Mouse (Mus musculus): ENCODE results near the gene Mau2.
"Not testable (repeated sequence)": the region's sequence is repeated elsewhere in the genome, so short reads cannot be mapped to it uniquely, and the experiment has no call there.

The Mau2 gene

DNA sequence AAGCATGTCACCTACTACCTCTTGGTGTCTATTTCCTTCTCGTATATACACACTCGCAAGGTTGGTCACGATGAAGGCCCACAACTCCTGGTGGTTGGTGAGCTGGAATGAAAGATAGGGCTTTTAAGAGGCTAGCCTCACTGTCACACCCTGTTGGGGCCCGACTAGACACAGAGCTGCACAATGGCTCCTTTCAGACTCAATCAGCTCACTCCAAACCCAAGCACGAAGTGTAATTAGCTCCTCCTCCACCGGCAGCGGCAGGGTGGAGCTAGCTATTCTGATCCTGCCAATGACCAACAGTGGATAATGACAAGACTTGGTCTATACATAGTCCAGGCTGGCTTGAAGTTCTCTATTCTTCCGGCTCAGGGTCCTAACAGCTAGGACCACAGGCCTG is 18.9 kb downstream of the Mau2 start:
- DNase-seq (ENCODE audit: extremely low spot score), result no peak

DNA sequence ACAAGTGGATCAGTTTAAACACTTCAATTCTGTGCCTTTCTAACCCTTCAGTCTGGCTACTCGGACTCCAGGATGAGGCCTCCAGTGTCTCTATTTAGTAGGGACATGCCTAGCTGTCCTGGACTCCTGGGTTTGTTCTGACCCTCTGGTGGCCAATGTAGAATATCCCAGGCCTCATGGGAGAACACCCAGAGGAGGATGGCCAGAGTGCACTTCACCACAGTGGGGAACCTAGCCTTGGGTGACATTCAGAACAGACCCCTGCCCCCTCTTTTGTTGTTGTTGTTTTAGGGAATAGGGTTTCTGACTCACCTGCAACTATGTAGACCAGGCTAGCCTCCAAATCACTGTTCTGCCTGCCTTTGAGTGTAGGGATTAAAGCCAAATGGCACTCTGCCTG is 27.5 kb downstream of the Mau2 start:
- no peak for DNase-seq (ENCODE audit: extremely low spot score)

- no peak for DNase-seq (ENCODE audit: extremely low spot score)
Measured at GRCm38 (mm10) chr8:70012763-70013162, 29.8 kb downstream of the Mau2 start.

DNA sequence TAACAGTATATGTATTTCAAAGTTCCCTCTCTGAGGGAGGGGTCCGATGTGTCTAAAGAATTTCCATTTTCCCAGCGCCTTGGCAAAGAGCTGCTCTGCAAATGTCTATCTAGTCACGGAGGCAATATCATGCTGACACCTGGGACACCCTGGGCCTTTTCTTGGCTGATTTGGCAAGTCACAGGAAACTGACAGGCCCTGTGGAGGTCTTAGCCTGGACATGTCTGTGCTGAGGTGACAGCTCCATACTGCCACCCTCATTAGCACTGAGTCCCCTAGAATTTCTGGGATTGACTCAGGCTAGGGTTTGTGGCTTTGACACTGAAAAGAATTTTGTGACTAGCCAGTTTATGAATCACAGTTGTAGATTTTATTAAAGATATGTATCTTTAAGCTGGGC is 30.2 kb downstream of the Mau2 start:
- no peak for DNase-seq (ENCODE audit: extremely low spot score)

DNA sequence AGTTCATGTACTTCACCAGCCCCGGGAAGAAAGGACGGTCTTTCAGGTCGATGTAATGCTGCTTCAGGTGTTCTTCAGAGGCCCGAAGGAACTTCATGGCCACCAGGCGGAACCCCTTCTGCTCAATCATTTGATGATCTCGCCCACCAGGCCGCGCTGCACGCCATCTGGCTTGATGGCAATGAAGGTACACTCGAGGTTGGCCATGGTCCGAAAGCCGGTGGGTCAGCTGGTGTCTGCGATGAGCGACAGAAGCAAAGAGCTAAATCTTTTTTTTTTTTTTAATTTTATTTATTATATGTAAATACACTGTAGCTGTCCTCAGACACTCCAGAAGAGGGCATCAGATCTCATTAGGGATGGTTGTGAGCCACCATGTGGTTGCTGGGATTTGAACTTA is 31.7 kb downstream of the Mau2 start:
- not testable (repeated sequence) for DNase-seq (ENCODE audit: extremely low spot score)

GRCm38 (mm10) chr8:70005178-70005577 is 37.4 kb downstream of the Mau2 start:
- DNase-seq (ENCODE audit: extremely low spot score), result no peak

DNA sequence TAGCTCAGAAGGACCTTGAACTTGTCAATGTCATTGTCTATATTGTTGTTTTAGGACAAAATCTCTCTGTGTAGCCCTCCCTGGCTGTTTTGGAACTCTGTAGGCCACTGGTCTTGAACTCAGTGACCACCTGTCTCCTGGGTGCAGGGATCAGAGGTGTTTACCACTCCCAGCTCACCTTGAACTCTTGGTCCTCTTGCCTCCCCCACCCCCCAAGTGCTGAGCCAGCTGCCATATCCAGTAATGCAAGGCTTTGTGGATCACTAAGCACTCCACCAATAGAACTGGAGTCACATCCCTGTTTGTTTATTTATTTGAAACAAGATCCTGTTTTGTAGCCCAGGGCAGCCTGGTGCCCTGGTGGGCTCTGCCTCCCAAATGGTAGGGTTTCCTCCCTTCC is 38.2 kb downstream of the Mau2 start:
- DNase-seq (ENCODE audit: extremely low spot score), result no peak

DNA sequence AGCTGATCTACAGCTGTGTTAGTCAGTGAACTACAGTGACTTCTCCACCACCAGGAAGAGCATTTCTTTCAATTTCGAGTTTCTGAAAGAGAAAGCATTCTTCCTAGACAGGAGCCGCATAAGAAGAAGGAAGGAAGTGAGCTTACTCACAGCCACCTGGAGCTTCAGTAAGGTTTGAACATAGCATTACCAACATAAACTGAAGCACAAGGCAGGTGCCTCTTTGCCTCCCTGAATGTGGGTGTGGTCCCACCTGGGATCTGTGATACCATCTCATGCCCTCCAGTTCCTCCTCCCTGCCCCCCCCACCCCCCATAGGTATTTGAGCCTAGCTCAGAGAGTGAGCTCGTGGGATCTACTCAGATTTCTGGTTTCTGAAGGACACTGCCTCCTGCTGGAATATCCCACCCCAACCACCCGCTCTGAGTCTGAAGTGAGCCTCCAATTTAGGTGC is 39.3 kb downstream of the Mau2 start:
- DNase-seq (ENCODE audit: extremely low spot score), result no peak

- DNase-seq (ENCODE audit: extremely low spot score), result not testable (repeated sequence)
Measured at GRCm38 (mm10) chr8:70001892-70002191, 40.7 kb downstream of the Mau2 start.

GRCm38 (mm10) chr8:70001176-70001891 is 41.2 kb downstream of the Mau2 start:
- peak; percentile 61 for DNase-seq (ENCODE audit: extremely low spot score)

- DNase-seq (ENCODE audit: extremely low spot score), result no peak
Measured at GRCm38 (mm10) chr8:70000226-70000625, 42.3 kb downstream of the Mau2 start.

DNA sequence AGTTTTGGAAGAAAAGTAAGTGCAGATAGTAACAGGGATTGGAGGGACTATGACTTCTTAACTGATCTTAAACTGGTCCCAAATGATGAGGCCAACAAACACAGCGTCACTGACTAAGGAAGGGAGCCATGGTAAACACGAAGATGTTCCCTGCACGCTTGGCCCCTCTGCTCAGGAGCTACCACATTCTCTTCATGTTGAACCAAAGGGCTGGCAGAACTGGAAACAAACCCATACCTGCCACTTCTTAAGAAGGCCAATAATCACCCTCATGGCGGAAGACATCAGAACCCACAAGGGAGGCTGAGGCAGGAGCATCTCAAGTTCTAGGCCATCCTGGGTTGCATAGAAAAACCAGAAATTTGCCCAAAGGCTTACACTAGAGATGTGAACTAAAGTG is 43.3 kb downstream of the Mau2 start:
- no peak for DNase-seq (ENCODE audit: extremely low spot score)

GRCm38 (mm10) chr8:69998706-69999105 is 43.8 kb downstream of the Mau2 start:
- no peak for DNase-seq (ENCODE audit: extremely low spot score)

GRCm38 (mm10) chr8:69996589-69997285 is 45.8 kb downstream of the Mau2 start:
- DNase-seq (ENCODE audit: extremely low spot score), result no peak

- peak; percentile 100 for DNase-seq (ENCODE audit: extremely low spot score)
Measured at GRCm38 (mm10) chr8:69995776-69996588, 46.6 kb downstream of the Mau2 start, which contains the start of gene Gatad2a. TSS of gene Gatad2a (minus strand) at chr8:69996384.

- DNase-seq (ENCODE audit: extremely low spot score), result no peak
Measured at GRCm38 (mm10) chr8:69995422-69995775, 47.1 kb downstream of the Mau2 start.

DNA sequence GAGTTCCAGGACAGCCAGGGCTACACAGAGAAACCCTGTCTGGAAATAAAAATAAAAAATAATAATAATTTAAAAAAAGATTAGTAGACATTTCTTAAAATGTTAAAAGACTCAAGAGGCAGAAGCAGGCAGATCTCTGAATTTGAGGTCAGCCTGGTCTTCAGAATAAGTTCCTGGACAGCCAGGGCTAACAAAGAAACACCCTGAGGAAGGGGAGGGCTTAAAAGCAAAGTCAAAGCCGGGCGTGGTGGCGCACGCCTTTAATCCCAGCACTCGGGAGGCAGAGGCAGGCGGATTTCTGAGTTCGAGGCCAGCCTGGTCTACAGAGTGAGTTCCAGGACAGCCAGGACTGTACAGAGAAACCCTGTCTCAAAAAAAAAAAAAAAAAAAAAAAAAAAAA is 53.6 kb downstream of the Mau2 start:
- DNase-seq (ENCODE audit: extremely low spot score), result not testable (repeated sequence)

- DNase-seq (ENCODE audit: extremely low spot score), result no peak
Measured at GRCm38 (mm10) chr8:69987744-69988143, 54.8 kb downstream of the Mau2 start.

GRCm38 (mm10) chr8:69984876-69985553 is 57.5 kb downstream of the Mau2 start:
- no peak for DNase-seq (ENCODE audit: extremely low spot score)

DNA sequence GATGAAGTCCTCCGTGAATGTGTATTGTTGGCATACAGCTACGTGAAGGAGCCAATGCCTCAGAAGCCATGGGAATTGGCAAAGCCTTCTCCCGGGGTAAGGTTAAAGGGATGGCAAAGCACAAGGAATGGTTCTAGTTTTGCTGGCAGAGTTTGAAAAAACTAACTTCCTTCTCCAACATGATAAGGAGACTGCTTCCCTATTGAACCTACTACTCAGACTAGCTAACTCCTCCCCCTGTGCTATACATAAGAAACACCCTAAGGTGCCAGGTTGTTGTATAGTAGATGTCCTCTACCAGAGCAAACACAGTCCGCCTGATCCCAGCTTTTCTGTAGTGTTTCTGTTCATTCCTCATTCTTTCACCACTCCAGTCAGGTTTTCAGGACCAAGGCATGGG is 64.1 kb downstream of the Mau2 start:
- DNase-seq (ENCODE audit: extremely low spot score), result no peak

DNA sequence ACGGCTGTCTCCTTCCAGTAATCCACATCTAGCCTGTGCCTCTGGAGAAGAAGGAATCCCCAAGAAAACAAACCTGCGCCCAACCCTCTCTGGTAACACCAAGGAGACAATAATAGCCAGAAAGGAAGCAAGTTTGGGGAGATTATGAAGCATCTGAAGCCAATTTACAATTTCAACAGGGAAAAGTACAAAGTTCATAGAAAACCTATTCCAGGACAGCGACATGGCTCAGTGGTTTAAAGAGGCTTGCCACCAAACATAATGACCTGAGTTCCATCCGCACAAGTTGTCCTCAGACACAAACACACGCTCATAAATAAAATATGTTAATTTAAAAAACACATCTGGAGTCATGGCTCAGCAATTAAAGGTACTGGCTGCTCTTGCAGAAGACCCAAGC is 67.7 kb downstream of the Mau2 start:
- no peak for DNase-seq (ENCODE audit: extremely low spot score)

DNA sequence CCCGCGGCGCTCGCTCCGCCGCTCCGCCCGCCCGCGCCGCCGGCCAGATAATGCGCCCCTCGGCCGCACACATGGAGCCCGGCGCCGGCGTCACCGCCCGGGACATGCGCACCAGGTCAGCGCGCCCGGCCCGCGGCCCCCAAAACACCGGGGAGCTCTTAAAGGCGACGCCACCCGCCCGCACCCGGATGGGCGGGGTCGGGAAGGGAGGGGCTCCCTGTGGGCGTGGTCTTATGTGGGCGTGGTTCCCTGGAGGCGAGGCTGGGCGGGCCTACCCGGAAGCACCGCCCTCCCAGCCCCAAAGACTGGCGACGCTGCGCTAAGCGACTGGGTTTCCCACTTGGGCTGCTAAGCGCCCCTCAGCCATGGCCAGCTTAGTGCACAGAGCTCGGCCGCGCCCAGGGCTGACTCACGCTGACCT is 68.3 kb downstream of the Mau2 start:
- peak; percentile 99 for DNase-seq (ENCODE audit: extremely low spot score)
